Mouse (Mus musculus) thymus, adult 2 months (tissue): ENCODE measurements around the gene Fam98c.

ENCODE experiments used
- CTCF ChIP-seq: fragments of 200-500 bp; IDR thresholded peaks from 2 replicates; pipeline ENCODE4 v1.5.1; 2012; ENCODE audit warnings: mild to moderate bottlenecking, control low read depth, low read length, moderate library complexity, borderline replicate concordance; ENCODE audit not compliant: control insufficient read depth, poor library complexity, insufficient read depth; ENCODE audit errors: extremely low read depth
- POLR2A ChIP-seq: fragments of 200-500 bp; IDR thresholded peaks from 2 replicates; pipeline ENCODE4 v1.6.1; 2012; ENCODE audit warnings: mild to moderate bottlenecking, low read length, control low read depth, moderate library complexity; ENCODE audit not compliant: control insufficient read depth, poor library complexity, insufficient read depth; ENCODE audit errors: extremely low read depth

- TF ChIP-seq CTCF (peak; percentile 56; the same call in 1 of the 2 replicates), POLR2A (no peak)
Measured at GRCm38 (mm10) chr7:29126173-29126915, 29.7 kb downstream of the Fam98c start.
